Mouse (Mus musculus): ENCODE measurements around the gene Psors1c2. TPM values are rescaled to one million over a fixed set of nuclear protein-coding genes. Genes with fewer than 3 reads are reported as not detected.

Gene Psors1c2
- polyA plus RNA-seq, 1 experiment = 7.0 TPM

GRCm38 (mm10) chr17:35497124-35497523 lies 35.9 kb upstream of the Psors1c2 start:
- Histone ChIP-seq H3K9ac (ENCODE audit: low read depth, poor library complexity, severe bottlenecking) (no peak overlapping the region), H3K9me3 (replicated peaks; ENCODE audit: control insufficient read depth, insufficient read depth, low read length, poor library complexity, severe bottlenecking) (no peaks in the 10 kb centered on the region), H3K4me1 (ENCODE audit: control insufficient read depth, insufficient read depth, low read length) (peaks cover 6% of the 10 kb centered on the region), H3K27ac (ENCODE audit: insufficient read depth, low read length) (peak overlapping the region; percentile 9; the same call in 1 of the 2 replicates), H3K27me3 (ENCODE audit: control insufficient read depth, insufficient read depth, low read length, poor library complexity, severe bottlenecking) (no peaks in the 10 kb centered on the region), H3K4me3 (ENCODE audit: low read depth, low read length) (no peak overlapping the region), H3K36me3 (ENCODE audit: control insufficient read depth, insufficient read depth, low read length, poor library complexity, severe bottlenecking) (no peaks in the 10 kb centered on the region)
- TF ChIP-seq CTCF (IDR thresholded peaks at IDR 0.05; ENCODE audit: low read depth, low read length) (no peak), POLR2A (IDR thresholded peaks at IDR 0.05; ENCODE audit: insufficient read depth, low read length) (no peak)

GRCm38 (mm10) chr17:35502226-35502625 lies 30.8 kb upstream of the Psors1c2 start:
- TF ChIP-seq EP300 (IDR thresholded peaks at IDR 0.05; ENCODE audit: insufficient read depth, low read depth, low read length) = peak; percentile 54; the same call in 1 of the 2 replicates
- TF ChIP-seq POLR2A (IDR thresholded peaks at IDR 0.05; ENCODE audit: insufficient read depth, low read length) = no peak
- TF ChIP-seq CTCF (IDR thresholded peaks at IDR 0.05; ENCODE audit: low read depth, low read length) = no peak
- Histone ChIP-seq H3K4me1 (ENCODE audit: control insufficient read depth, insufficient read depth, low read length) (peaks cover 8% of the 10 kb centered on the region), H3K27ac (ENCODE audit: insufficient read depth, low read length) (peak overlapping the region; percentile 95), H3K27me3 (ENCODE audit: control insufficient read depth, insufficient read depth, low read length, poor library complexity, severe bottlenecking) (no peaks in the 10 kb centered on the region), H3K9me3 (replicated peaks; ENCODE audit: control insufficient read depth, insufficient read depth, low read length, poor library complexity, severe bottlenecking) (no peaks in the 10 kb centered on the region), H3K9ac (ENCODE audit: low read depth, poor library complexity, severe bottlenecking) (peak overlapping the region; percentile 27), H3K4me3 (ENCODE audit: low read depth, low read length) (peak overlapping the region; percentile 5; the same call in 1 of the 2 replicates), H3K36me3 (ENCODE audit: control insufficient read depth, insufficient read depth, low read length, poor library complexity, severe bottlenecking) (no peaks in the 10 kb centered on the region)

- H3K4me3 ChIP-seq (ENCODE audit: low read depth, low read length) = no peak overlapping the region
- peak overlapping the region; percentile 27; the same call in 1 of the 2 replicates for H3K9ac ChIP-seq (ENCODE audit: low read depth, poor library complexity, severe bottlenecking)
- H3K27ac ChIP-seq (ENCODE audit: insufficient read depth, low read length) = peak overlapping the region; percentile 95
- H3K4me1 ChIP-seq (ENCODE audit: control insufficient read depth, insufficient read depth, low read length) = peaks cover 8% of the 10 kb centered on the region
- no peaks in the 10 kb centered on the region for H3K27me3 ChIP-seq (ENCODE audit: control insufficient read depth, insufficient read depth, low read length, poor library complexity, severe bottlenecking)
- no peaks in the 10 kb centered on the region for H3K9me3 ChIP-seq (replicated peaks; ENCODE audit: control insufficient read depth, insufficient read depth, low read length, poor library complexity, severe bottlenecking)
- peak; percentile 95 for TF ChIP-seq EP300 (IDR thresholded peaks at IDR 0.05; ENCODE audit: insufficient read depth, low read depth, low read length)
- TF ChIP-seq CTCF (IDR thresholded peaks at IDR 0.05; ENCODE audit: low read depth, low read length) = no peak
- no peak for TF ChIP-seq POLR2A (IDR thresholded peaks at IDR 0.05; ENCODE audit: insufficient read depth, low read length)
- no peaks in the 10 kb centered on the region for H3K36me3 ChIP-seq (ENCODE audit: control insufficient read depth, insufficient read depth, low read length, poor library complexity, severe bottlenecking)
Measured at GRCm38 (mm10) chr17:35502762-35503161, 30.2 kb upstream of the Psors1c2 start.

GRCm38 (mm10) chr17:35503849-35504248 lies 29.2 kb upstream of the Psors1c2 start:
- no peaks in the 10 kb centered on the region for H3K27me3 ChIP-seq (ENCODE audit: control insufficient read depth, insufficient read depth, low read length, poor library complexity, severe bottlenecking)
- peak overlapping the region; percentile 7; the same call in 1 of the 2 replicates for H3K4me3 ChIP-seq (ENCODE audit: low read depth, low read length)

GRCm38 (mm10) chr17:35504628-35505481 lies 28.1 kb upstream of the Psors1c2 start:
- Histone ChIP-seq H3K36me3 (ENCODE audit: control insufficient read depth, insufficient read depth, low read length, poor library complexity, severe bottlenecking) (peaks cover 5% of the 10 kb centered on the region; the same call in 1 of the 2 replicates), H3K27me3 (ENCODE audit: control insufficient read depth, insufficient read depth, low read length, poor library complexity, severe bottlenecking) (no peaks in the 10 kb centered on the region), H3K4me3 (ENCODE audit: low read depth, low read length) (peak overlapping the region; percentile 97), H3K4me1 (ENCODE audit: control insufficient read depth, insufficient read depth, low read length) (peaks cover 6% of the 10 kb centered on the region), H3K9ac (ENCODE audit: low read depth, poor library complexity, severe bottlenecking) (peak overlapping the region; percentile 75), H3K27ac (ENCODE audit: insufficient read depth, low read length) (peak overlapping the region; percentile 99), H3K9me3 (replicated peaks; ENCODE audit: control insufficient read depth, insufficient read depth, low read length, poor library complexity, severe bottlenecking) (no peaks in the 10 kb centered on the region)
- TF ChIP-seq EP300 (IDR thresholded peaks at IDR 0.05; ENCODE audit: insufficient read depth, low read depth, low read length) (peak; percentile 95), POLR2A (IDR thresholded peaks at IDR 0.05; ENCODE audit: insufficient read depth, low read length) (no peak)

More at GRCm38 (mm10) chr17:35503849-35504248, 29.2 kb upstream of the Psors1c2 start:
- TF ChIP-seq EP300 (IDR thresholded peaks at IDR 0.05; ENCODE audit: insufficient read depth, low read depth, low read length) (peak; percentile 100), CTCF (IDR thresholded peaks at IDR 0.05; ENCODE audit: low read depth, low read length) (no peak), POLR2A (IDR thresholded peaks at IDR 0.05; ENCODE audit: insufficient read depth, low read length) (peak; percentile 37)
- H3K4me1 ChIP-seq (ENCODE audit: control insufficient read depth, insufficient read depth, low read length) = peaks cover 6% of the 10 kb centered on the region
- peak overlapping the region; percentile 99 for H3K27ac ChIP-seq (ENCODE audit: insufficient read depth, low read length)
- peaks cover 3% of the 10 kb centered on the region; the same call in 1 of the 2 replicates for H3K36me3 ChIP-seq (ENCODE audit: control insufficient read depth, insufficient read depth, low read length, poor library complexity, severe bottlenecking)
- H3K9ac ChIP-seq (ENCODE audit: low read depth, poor library complexity, severe bottlenecking) = peak overlapping the region; percentile 75
- no peaks in the 10 kb centered on the region for H3K9me3 ChIP-seq (replicated peaks; ENCODE audit: control insufficient read depth, insufficient read depth, low read length, poor library complexity, severe bottlenecking)

GRCm38 (mm10) chr17:35505776-35506175 lies 27.2 kb upstream of the Psors1c2 start, which contains the start of gene Pou5f1:
Gene Pou5f1 (plus strand): TSS chr17:35506018.
- Histone ChIP-seq H3K9ac (ENCODE audit: low read depth, poor library complexity, severe bottlenecking) (peak within 1 kb of the TSS; percentile 75), H3K36me3 (ENCODE audit: control insufficient read depth, insufficient read depth, low read length, poor library complexity, severe bottlenecking) (peaks cover 7% of the 10 kb centered on the region), H3K27me3 (ENCODE audit: control insufficient read depth, insufficient read depth, low read length, poor library complexity, severe bottlenecking) (no peaks in the 10 kb centered on the region), H3K4me3 (ENCODE audit: low read depth, low read length) (peak within 1 kb of the TSS; percentile 97), H3K4me1 (ENCODE audit: control insufficient read depth, insufficient read depth, low read length) (peaks cover 4% of the 10 kb centered on the region), H3K27ac (ENCODE audit: insufficient read depth, low read length) (peak within 1 kb of the TSS; percentile 99), H3K9me3 (replicated peaks; ENCODE audit: control insufficient read depth, insufficient read depth, low read length, poor library complexity, severe bottlenecking) (no peaks in the 10 kb centered on the region)
- TF ChIP-seq CTCF (IDR thresholded peaks at IDR 0.05; ENCODE audit: low read depth, low read length) (no peak), POLR2A (IDR thresholded peaks at IDR 0.05; ENCODE audit: insufficient read depth, low read length) (peak; percentile 48), EP300 (IDR thresholded peaks at IDR 0.05; ENCODE audit: insufficient read depth, low read depth, low read length) (peak; percentile 86; the same call in 1 of the 2 replicates)
